Mouse (Mus musculus): ENCODE results near the gene Grxcr1.

Gene Grxcr1

GRCm38 (mm10) chr5:68031744-68032143 lies at the start of gene Grxcr1:
TSS of gene Grxcr1 (plus strand) at chr5:68031835.
- CTCF ChIA-PET = no interaction called here

GRCm38 (mm10) chr5:67981946-67982526 lies 49.6 kb upstream of the Grxcr1 start:
- CTCF ChIA-PET = no interaction called here

GRCm38 (mm10) chr5:67990426-67990825 lies 41.2 kb upstream of the Grxcr1 start:
- CTCF ChIA-PET = no interaction called here

GRCm38 (mm10) chr5:68002611-68003010 lies 29.0 kb upstream of the Grxcr1 start:
- CTCF ChIA-PET = no interaction called here

GRCm38 (mm10) chr5:68003904-68004303 lies 27.7 kb upstream of the Grxcr1 start:
- CTCF ChIA-PET = no interaction called here

GRCm38 (mm10) chr5:68004419-68004818 lies 27.2 kb upstream of the Grxcr1 start:
- CTCF ChIA-PET = no interaction called here

GRCm38 (mm10) chr5:68007074-68007473 lies 24.6 kb upstream of the Grxcr1 start:
- CTCF ChIA-PET = no interaction called here

- CTCF ChIA-PET = interaction anchor here (1.5 to 2.6 kb wide), 2 partner anchors 248 to 255 kb away, joined by 3 to 30 read pairs; no protein-coding TSS in a partner anchor
These were observed 20.1 kb upstream of the Grxcr1 start for GRCm38 (mm10) chr5:68011569-68011968.

GRCm38 (mm10) chr5:68012618-68013017 lies 19.0 kb upstream of the Grxcr1 start:
- CTCF ChIA-PET = interaction anchor here (0.6 to 2.6 kb wide), 5 partner anchors 191 to 384 kb away, joined by 3 to 30 read pairs (median 3); no protein-coding TSS in a partner anchor

- CTCF ChIA-PET = interaction anchor here (1.3 kb wide), 1 partner anchor 269 kb away, joined by 3 read pairs; no protein-coding TSS in a partner anchor
These were observed 10.8 kb upstream of the Grxcr1 start for GRCm38 (mm10) chr5:68020870-68021269.

GRCm38 (mm10) chr5:68026658-68027422 lies 4.8 kb upstream of the Grxcr1 start:
- CTCF ChIA-PET = no interaction called here

GRCm38 (mm10) chr5:68027474-68027873 lies 4.2 kb upstream of the Grxcr1 start:
- CTCF ChIA-PET = no interaction called here

GRCm38 (mm10) chr5:68033345-68033744 lies 1.7 kb downstream of the Grxcr1 start:
- CTCF ChIA-PET = no interaction called here

GRCm38 (mm10) chr5:68039077-68039476 lies 7.4 kb downstream of the Grxcr1 start:
- CTCF ChIA-PET = interaction anchor here (0.9 kb wide), 1 partner anchor 31 kb away, joined by 3 read pairs; no protein-coding TSS in a partner anchor

GRCm38 (mm10) chr5:68043339-68043738 lies 11.7 kb downstream of the Grxcr1 start:
- CTCF ChIA-PET = no interaction called here

GRCm38 (mm10) chr5:68048783-68049182 lies 17.1 kb downstream of the Grxcr1 start:
- CTCF ChIA-PET = no interaction called here

GRCm38 (mm10) chr5:68049536-68049935 lies 17.9 kb downstream of the Grxcr1 start:
- CTCF ChIA-PET = no interaction called here

- CTCF ChIA-PET = no interaction called here
These were observed 19.5 kb downstream of the Grxcr1 start for GRCm38 (mm10) chr5:68051101-68051500.

- CTCF ChIA-PET = no interaction called here
These were observed 25.9 kb downstream of the Grxcr1 start for GRCm38 (mm10) chr5:68057574-68057973.

GRCm38 (mm10) chr5:68068694-68069093 lies 37.1 kb downstream of the Grxcr1 start:
- CTCF ChIA-PET = no interaction called here

- CTCF ChIA-PET = no interaction called here
These were observed 38.7 kb downstream of the Grxcr1 start for GRCm38 (mm10) chr5:68070308-68070707.

- CTCF ChIA-PET = no interaction called here
These were observed 40.2 kb downstream of the Grxcr1 start for GRCm38 (mm10) chr5:68071857-68072256.

- CTCF ChIA-PET = no interaction called here
These were observed 55.0 kb downstream of the Grxcr1 start for GRCm38 (mm10) chr5:68086535-68087098.

Measured in spleen, embryonic (tissue).